Mouse (Mus musculus) midbrain, embryonic 16.5 days (tissue): ENCODE results near the gene Lhpp. TPM values are rescaled to one million over a fixed set of nuclear protein-coding genes. Genes with fewer than 3 reads are reported as not detected.

Experiments
- ATAC-seq: fragments of 200-750 bp; cut with Nextera tagmentation; 2 replicates; pipeline ENCODE4 v1.8.0; 2017; ENCODE audit warnings: moderate TSS enrichment
- H3K27ac ChIP-seq: fragments of 300-500 bp; sonication (generic); 2 replicates; pipeline ENCODE4 v1.5.1; 2014; ENCODE audit warnings: mild to moderate bottlenecking, low read length, mixed read lengths
- H3K27me3 ChIP-seq: fragments of 300-500 bp; sonication (generic); 2 replicates; pipeline ENCODE4 v1.6.1; 2014; ENCODE audit warnings: low read depth, low read length, mixed read lengths; ENCODE audit not compliant: control insufficient read depth, insufficient read depth
- H3K36me3 ChIP-seq: fragments of 300-500 bp; sonication (generic); 2 replicates; pipeline ENCODE4 v1.6.1; 2014; ENCODE audit warnings: mild to moderate bottlenecking, low read length, moderate library complexity, mixed read lengths; ENCODE audit not compliant: control insufficient read depth, insufficient read depth
- H3K4me1 ChIP-seq: fragments of 300-500 bp; sonication (generic); 2 replicates; pipeline ENCODE4 v1.6.1; 2014; ENCODE audit warnings: mild to moderate bottlenecking, low read length, mixed read lengths; ENCODE audit not compliant: control insufficient read depth, insufficient read depth
- H3K4me2 ChIP-seq: fragments of 300-500 bp; sonication (generic); 2 replicates; pipeline ENCODE4 v1.6.1; 2014; ENCODE audit warnings: mild to moderate bottlenecking, low read length, mixed read lengths
- H3K4me3 ChIP-seq: fragments of 300-500 bp; sonication (generic); 2 replicates; pipeline ENCODE4 v1.5.1; 2014; ENCODE audit warnings: low read depth, mild to moderate bottlenecking, low read length, moderate library complexity, mixed read lengths
- H3K9ac ChIP-seq: fragments of 300-500 bp; sonication (generic); 2 replicates; pipeline ENCODE4 v1.6.1; 2014; ENCODE audit warnings: low read depth, low read length, mixed read lengths
- H3K9me3 ChIP-seq: fragments of 300-500 bp; sonication (generic); replicated peaks from 2 replicates; pipeline ENCODE4 v1.6.1; 2014; ENCODE audit warnings: mild to moderate bottlenecking, low read length, mixed read lengths; ENCODE audit not compliant: control insufficient read depth, poor library complexity, severe bottlenecking
- WGBS: fragments of 180-500 bp; shearing (Covaris S2); extraction: QIAGEN DNeasy Blood & Tissue Kit; methylation state at CpG from one replicate; pipeline ENCODE4 v1.1.7; 2014; 5-methylcytosine and 5-hydroxymethylcytosine counted together
- polyA plus RNA-seq: library from polyadenylated mRNA; unstranded; fragments of >200 nt; fragmentation: Nextera tagmentation; extraction: Ambion mirVana; gene quantifications from 2 replicates; pipeline ENCODE4 v1.2.1, GENCODE M21; 2015

Gene Lhpp
- polyA plus RNA-seq, 1 experiment from 2014 or later: 51.3 TPM

- no peak for ATAC-seq
- Histone ChIP-seq H3K9me3 (no peaks in the 10 kb centered on the region), H3K27ac (no peak overlapping the region), H3K4me3 (no peak overlapping the region), H3K9ac (no peak overlapping the region), H3K27me3 (no peaks in the 10 kb centered on the region), H3K4me1 (no peaks in the 10 kb centered on the region), H3K4me2 (no peak overlapping the region), H3K36me3 (no peaks in the 10 kb centered on the region)
- WGBS: 66% methylated on average over 4 of the region's 4 CpGs
Observed at GRCm38 (mm10) chr7:132679117-132679516, 68.7 kb downstream of the Lhpp start.

GRCm38 (mm10) chr7:132679549-132679948 lies 69.1 kb downstream of the Lhpp start:
- Histone ChIP-seq H3K9me3 (no peaks in the 10 kb centered on the region), H3K27ac (no peak overlapping the region), H3K36me3 (no peaks in the 10 kb centered on the region), H3K9ac (no peak overlapping the region), H3K4me3 (no peak overlapping the region), H3K27me3 (no peaks in the 10 kb centered on the region), H3K4me2 (no peak overlapping the region), H3K4me1 (no peaks in the 10 kb centered on the region)
- WGBS: 77% methylated on average over 6 of the region's 6 CpGs
- ATAC-seq: no peak

DNA sequence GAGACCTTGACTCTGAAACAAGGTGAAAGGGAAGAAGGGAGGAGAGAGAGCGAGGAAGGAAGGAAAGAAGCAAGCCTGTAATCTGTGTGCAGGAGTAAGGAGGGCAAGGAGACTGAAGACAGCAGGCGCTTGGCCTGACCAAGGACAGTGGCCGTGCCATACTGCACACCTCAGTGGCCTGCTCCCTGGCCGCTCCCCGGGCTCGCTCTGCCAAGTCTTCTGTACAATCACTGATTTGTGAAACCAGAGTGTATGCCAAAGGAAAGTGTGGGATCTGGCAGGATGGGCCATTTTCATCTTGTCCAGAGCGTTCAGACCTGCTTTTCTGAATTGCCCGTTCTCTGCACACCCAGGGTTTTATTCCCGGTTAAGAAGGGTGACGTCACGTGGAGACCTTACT lies 70.9 kb downstream of the Lhpp start:
- WGBS: 86% methylated on average over 11 of the region's 11 CpGs
- no peaks in the 10 kb centered on the region for H3K9me3 ChIP-seq

GRCm38 (mm10) chr7:132681831-132682230 lies 71.4 kb downstream of the Lhpp start:
- 91% methylated on average over 1 of the region's 1 CpGs for WGBS
- Histone ChIP-seq H3K4me3 (no peak overlapping the region), H3K27me3 (no peaks in the 10 kb centered on the region), H3K4me2 (no peak overlapping the region), H3K9me3 (no peaks in the 10 kb centered on the region), H3K9ac (no peak overlapping the region), H3K36me3 (no peaks in the 10 kb centered on the region), H3K27ac (no peak overlapping the region), H3K4me1 (no peaks in the 10 kb centered on the region)
- no peak for ATAC-seq

More for the DNA sequence above, 70.9 kb downstream of the Lhpp start:
- no peaks in the 10 kb centered on the region for H3K4me1 ChIP-seq
- ATAC-seq: no peak
- no peak overlapping the region for H3K4me3 ChIP-seq
- H3K9ac ChIP-seq: no peak overlapping the region
- no peaks in the 10 kb centered on the region for H3K27me3 ChIP-seq
- H3K36me3 ChIP-seq: no peaks in the 10 kb centered on the region
- H3K27ac ChIP-seq: no peak overlapping the region
- H3K4me2 ChIP-seq: no peak overlapping the region

DNA sequence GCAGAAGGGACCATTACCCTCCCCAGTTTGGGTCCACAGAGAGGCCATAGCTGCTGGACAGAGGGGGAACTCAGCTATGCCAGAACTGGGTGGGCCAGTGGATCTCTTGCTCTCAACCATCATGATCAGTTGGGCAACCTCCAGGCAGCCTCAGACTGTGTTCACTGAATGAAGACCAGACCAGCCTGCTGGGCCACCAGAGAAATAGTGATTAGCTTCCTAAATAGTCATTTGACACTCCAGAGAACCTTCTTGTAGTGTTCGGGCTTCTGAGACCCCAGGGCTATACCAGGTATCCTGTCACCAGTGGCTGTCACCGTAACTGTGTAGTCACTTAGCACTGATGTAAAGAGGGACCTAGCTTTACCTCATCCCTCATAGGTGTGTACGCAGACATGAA lies 71.9 kb downstream of the Lhpp start:
- H3K27ac ChIP-seq: no peak overlapping the region
- H3K36me3 ChIP-seq: no peaks in the 10 kb centered on the region
- H3K4me1 ChIP-seq: no peaks in the 10 kb centered on the region
- no peaks in the 10 kb centered on the region for H3K9me3 ChIP-seq
- H3K27me3 ChIP-seq: no peaks in the 10 kb centered on the region
- 96% methylated on average over 3 of the region's 3 CpGs for WGBS
- no peak overlapping the region for H3K4me3 ChIP-seq
- H3K4me2 ChIP-seq: no peak overlapping the region
- no peak overlapping the region for H3K9ac ChIP-seq
- no peak for ATAC-seq

- no peak overlapping the region for H3K27ac ChIP-seq
- no peaks in the 10 kb centered on the region for H3K36me3 ChIP-seq
- no peaks in the 10 kb centered on the region for H3K27me3 ChIP-seq
- no peaks in the 10 kb centered on the region for H3K4me1 ChIP-seq
- H3K9me3 ChIP-seq: no peaks in the 10 kb centered on the region
- no peak overlapping the region for H3K4me3 ChIP-seq
- no peak overlapping the region for H3K9ac ChIP-seq
- no peak for ATAC-seq
- 71% methylated on average over 3 of the region's 3 CpGs for WGBS
- no peak overlapping the region for H3K4me2 ChIP-seq
Observed at GRCm38 (mm10) chr7:132682901-132683300, 72.5 kb downstream of the Lhpp start.

- Histone ChIP-seq H3K4me1 (no peaks in the 10 kb centered on the region), H3K9ac (no peak overlapping the region), H3K36me3 (no peaks in the 10 kb centered on the region), H3K27ac (no peak overlapping the region), H3K4me2 (no peak overlapping the region), H3K4me3 (no peak overlapping the region), H3K27me3 (no peaks in the 10 kb centered on the region), H3K9me3 (no peaks in the 10 kb centered on the region)
- 89% methylated on average over 4 of the region's 4 CpGs for WGBS
- ATAC-seq: no peak
Observed at GRCm38 (mm10) chr7:132683923-132684322, 73.5 kb downstream of the Lhpp start.

GRCm38 (mm10) chr7:132686515-132686914 lies 76.1 kb downstream of the Lhpp start:
- H3K4me2 ChIP-seq: no peak overlapping the region
- H3K9ac ChIP-seq: no peak overlapping the region
- no peaks in the 10 kb centered on the region for H3K27me3 ChIP-seq
- H3K4me3 ChIP-seq: no peak overlapping the region
- no peaks in the 10 kb centered on the region for H3K9me3 ChIP-seq
- no peaks in the 10 kb centered on the region for H3K36me3 ChIP-seq
- no peaks in the 10 kb centered on the region for H3K4me1 ChIP-seq
- ATAC-seq: no peak
- no peak overlapping the region for H3K27ac ChIP-seq
- 95% methylated on average over 3 of the region's 3 CpGs for WGBS

- no peak overlapping the region for H3K9ac ChIP-seq
- 76% methylated on average over 2 of the region's 2 CpGs for WGBS
- H3K4me2 ChIP-seq: no peak overlapping the region
- H3K36me3 ChIP-seq: no peaks in the 10 kb centered on the region
- H3K27ac ChIP-seq: no peak overlapping the region
- ATAC-seq: no peak
- no peak overlapping the region for H3K4me3 ChIP-seq
- no peaks in the 10 kb centered on the region for H3K27me3 ChIP-seq
- no peaks in the 10 kb centered on the region for H3K9me3 ChIP-seq
- no peaks in the 10 kb centered on the region for H3K4me1 ChIP-seq
Observed at GRCm38 (mm10) chr7:132687897-132688296, 77.5 kb downstream of the Lhpp start.

- Histone ChIP-seq H3K4me2 (no peak overlapping the region), H3K4me3 (no peak overlapping the region), H3K27ac (no peak overlapping the region), H3K4me1 (no peaks in the 10 kb centered on the region), H3K36me3 (no peaks in the 10 kb centered on the region), H3K27me3 (no peaks in the 10 kb centered on the region), H3K9ac (no peak overlapping the region), H3K9me3 (no peaks in the 10 kb centered on the region)
- WGBS: 60% methylated on average over 5 of the region's 5 CpGs
- no peak for ATAC-seq
Observed at GRCm38 (mm10) chr7:132688721-132689120, 78.3 kb downstream of the Lhpp start.
